Mouse (Mus musculus) bone marrow, adult 2 months (tissue): ENCODE results near the gene Dbx1.

Experiments used
- CTCF ChIP-seq: fragments of 200-500 bp; IDR thresholded peaks from 2 replicates; pipeline ENCODE4 v1.5.1; 2011; ENCODE audit warnings: low read length, control low read depth; ENCODE audit not compliant: control insufficient read depth, insufficient read depth
- POLR2A ChIP-seq: fragments of 200-500 bp; IDR thresholded peaks from 2 replicates; pipeline ENCODE4 v1.6.1; 2011; ENCODE audit warnings: low read depth, mild to moderate bottlenecking, control low read depth, low read length, borderline replicate concordance; ENCODE audit not compliant: control insufficient read depth

DNA sequence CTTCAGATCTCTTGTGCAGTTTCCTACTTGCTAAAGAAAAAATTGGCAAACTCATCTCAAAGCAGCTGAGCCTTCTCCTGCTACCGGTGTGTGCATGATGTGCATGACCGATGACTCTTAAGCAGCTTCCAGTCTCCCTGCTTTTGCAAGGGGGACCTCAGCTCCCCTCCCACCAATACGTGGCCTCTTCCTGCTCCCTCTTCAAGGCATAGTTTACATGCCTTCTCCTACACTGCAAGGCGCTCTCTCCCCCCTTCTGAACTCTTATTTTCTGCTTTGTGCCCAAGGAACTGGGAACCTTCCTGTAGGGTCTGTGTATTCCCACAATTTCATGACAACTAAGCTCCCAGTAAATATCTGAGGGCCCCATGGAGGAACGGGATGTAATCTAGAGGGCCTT lies 40.0 kb upstream of the Dbx1 start:
- no peak for TF ChIP-seq CTCF
- no peak for TF ChIP-seq POLR2A
